Mouse (Mus musculus) MEL (cell line): ENCODE measurements around the gene Focad.

Experiments
- CHD1 ChIP-seq: IDR thresholded peaks from 2 replicates; pipeline ENCODE4 v1.6.1; 2012; ENCODE audit warnings: low read depth, mild to moderate bottlenecking, inconsistent platforms, low read length, improper control_type of control experiment
- CTCF ChIP-seq, 3 experiments: IDR thresholded peaks in 2 of 3; conservative IDR thresholded peaks in 1 of 3; 2 replicates each; pipeline ENCODE4 v1.5.1; 2011 to 2012; ENCODE audit warnings: low read length in 3 of 3, low read depth in 2 of 3, mild to moderate bottlenecking in 2 of 3, improper control_type of control experiment in 1 of 3, inconsistent platforms in 1 of 3, mixed read lengths in 1 of 3, moderate library complexity in 1 of 3; ENCODE audit not compliant: control insufficient read depth in 1 of 3, insufficient read depth in 1 of 3, poor library complexity in 1 of 3, severe bottlenecking in 1 of 3
- EP300 ChIP-seq, 2 experiments: IDR thresholded peaks; 2 replicates each; pipeline ENCODE4 v1.6.1; 2011; ENCODE audit warnings: improper control_type of control experiment in 2 of 2, low read length in 2 of 2, low read depth in 1 of 2, mild to moderate bottlenecking in 1 of 2
- GABPA ChIP-seq: IDR thresholded peaks from 2 replicates; pipeline ENCODE4 v1.6.1; 2012; ENCODE audit warnings: low read depth, mild to moderate bottlenecking, inconsistent platforms, low read length, improper control_type of control experiment, moderate library complexity
- MAX ChIP-seq: IDR thresholded peaks from 2 replicates; pipeline ENCODE4 v1.6.1; 2011; ENCODE audit warnings: low read length, improper control_type of control experiment
- MYC ChIP-seq: IDR thresholded peaks from 2 replicates; pipeline ENCODE4 v1.6.1; 2011; ENCODE audit warnings: low read depth, mild to moderate bottlenecking, low read length, improper control_type of control experiment, moderate library complexity
- NRF1 ChIP-seq: IDR thresholded peaks from 2 replicates; pipeline ENCODE4 v1.6.1; 2014; ENCODE audit warnings: low read depth, mild to moderate bottlenecking, inconsistent platforms, low read length, improper control_type of control experiment, moderate library complexity; ENCODE audit not compliant: poor library complexity, insufficient read depth, severe bottlenecking
- POLR2A ChIP-seq, 2 experiments: IDR thresholded peaks; 2 replicates each; pipeline ENCODE4 v1.6.1; 2011 to 2012; ENCODE audit warnings: low read length in 2 of 2, mild to moderate bottlenecking in 2 of 2, control low read depth in 1 of 2, improper control_type of control experiment in 1 of 2, low read depth in 1 of 2, moderate library complexity in 1 of 2; ENCODE audit not compliant: control insufficient read depth in 1 of 2, insufficient read depth in 1 of 2, poor library complexity in 1 of 2
- RCOR1 ChIP-seq: IDR thresholded peaks from 2 replicates; pipeline ENCODE4 v1.6.1; 2012; ENCODE audit warnings: low read depth, mild to moderate bottlenecking, inconsistent platforms, low read length, improper control_type of control experiment
- SIN3A ChIP-seq: IDR thresholded peaks from 2 replicates; pipeline ENCODE4 v1.6.1; 2012; ENCODE audit warnings: low read length, improper control_type of control experiment, inconsistent platforms
- ZKSCAN1 ChIP-seq: IDR thresholded peaks from 2 replicates; pipeline ENCODE4 v1.6.1; 2012; ENCODE audit warnings: low read depth, mild to moderate bottlenecking, inconsistent platforms, low read length, improper control_type of control experiment, moderate library complexity

- TF ChIP-seq RCOR1, result no peak
- no peak for TF ChIP-seq NRF1
- TF ChIP-seq POLR2A (IDR thresholded peaks at IDR 0.05; ENCODE audit: control insufficient read depth in 1 of 2, insufficient read depth in 1 of 2, low read depth in 1 of 2, low read length in 2 of 2, poor library complexity in 1 of 2), result no peak
- no peak for TF ChIP-seq GABPA
- TF ChIP-seq ZKSCAN1, result no peak
- no peak for TF ChIP-seq CHD1
- no peak for TF ChIP-seq CTCF (IDR thresholded peaks at IDR 0.05 in 2 of 3, conservative IDR thresholded peaks at IDR 0.05 in 1 of 3; ENCODE audit: control insufficient read depth in 1 of 3, insufficient read depth in 1 of 3, low read depth in 2 of 3, low read length in 3 of 3, poor library complexity in 1 of 3, severe bottlenecking in 1 of 3)
- TF ChIP-seq SIN3A, result no peak
- TF ChIP-seq MAX, result no peak
- no peak for TF ChIP-seq MYC
- no peak for TF ChIP-seq EP300 (IDR thresholded peaks at IDR 0.05; ENCODE audit: low read depth in 1 of 2, low read length in 2 of 2)
Measured at GRCm38 (mm10) chr4:88238351-88238750, 143.9 kb downstream of the Focad start.
